Mouse (Mus musculus): ENCODE results near the gene Has1. TPM values are rescaled to one million over a fixed set of nuclear protein-coding genes. Genes with fewer than 3 reads are reported as not detected.
A peak's percentile ranks its signal among the peaks of the same experiment; 100 is the strongest.

Gene Has1
- polyA plus RNA-seq, 2 experiments: 0.25 to 1.6 TPM

DNA sequence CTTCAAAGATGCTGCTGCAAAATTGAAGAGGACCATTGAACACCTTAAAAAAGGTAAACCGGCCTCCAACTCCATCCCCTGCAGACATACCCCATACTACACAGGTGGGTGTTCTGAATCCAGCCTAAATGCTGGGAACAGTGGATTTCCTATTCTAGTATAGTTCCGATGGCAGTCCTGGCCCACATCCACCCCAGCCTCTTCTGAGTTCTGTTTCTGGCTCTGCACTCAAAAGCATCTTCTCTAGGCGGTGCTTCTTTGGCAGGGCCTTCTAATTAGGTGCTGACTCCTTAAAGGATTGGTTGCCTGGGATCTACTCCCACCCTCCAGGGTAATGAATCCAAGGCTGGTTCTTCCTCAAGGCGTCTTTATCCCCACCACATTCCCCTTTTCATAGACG is 18.9 kb downstream of the Has1 start:
- Histone ChIP-seq H3K9ac (ENCODE audit: low read depth, low read length, severe bottlenecking) (no peak overlapping the region), H3K27ac (replicated peaks; ENCODE audit: low read depth, low read length) (no peak overlapping the region), H3K4me1 (ENCODE audit: control insufficient read depth, insufficient read depth, low read length) (peaks cover 51% of the 10 kb centered on the region), H3K27me3 (ENCODE audit: control insufficient read depth, insufficient read depth, low read length) (no peaks in the 10 kb centered on the region), H3K4me3 (replicated peaks; ENCODE audit: low read length) (no peak overlapping the region), H3K9me3 (ENCODE audit: control insufficient read depth, low read length) (no peaks in the 10 kb centered on the region), H3K36me3 (ENCODE audit: control insufficient read depth, insufficient read depth, low read length) (peaks cover 82% of the 10 kb centered on the region), H3K4me2 (replicated peaks; ENCODE audit: low read depth, low read length, severe bottlenecking) (no peak overlapping the region)
- no peak for DNase-seq (ENCODE audit: low spot score)
- TF ChIP-seq POLR2A (IDR thresholded peaks at IDR 0.05; ENCODE audit: borderline replicate concordance, extremely low read depth, insufficient read depth, insufficient read length): no peak
- WGBS: 68% methylated on average over 5 of the region's 5 CpGs
- no peak for ATAC-seq (ENCODE audit: low FRiP score, low read depth)

DNA sequence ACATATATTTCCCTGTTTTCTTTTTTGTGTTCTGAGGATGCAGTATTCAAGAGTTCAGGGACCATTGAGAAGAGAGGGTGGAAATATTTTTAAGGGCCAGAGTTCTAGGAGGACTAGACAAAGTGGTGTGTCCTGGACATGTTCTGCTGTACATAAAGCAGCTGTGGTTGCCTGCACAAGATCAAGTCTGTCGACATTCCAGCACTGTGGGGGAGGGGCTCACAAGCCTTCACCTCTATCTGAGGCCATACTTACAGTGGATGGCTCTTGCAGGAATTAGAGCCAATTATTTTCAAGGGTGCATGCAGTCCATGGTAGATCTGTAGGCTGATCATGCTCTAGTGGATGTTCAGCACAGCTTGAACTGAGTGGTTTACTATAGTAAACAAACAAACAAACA is 20.1 kb downstream of the Has1 start:
- whole genome bisulfite sequencing: 0% methylated on average over 1 of the region's 1 CpGs
- DNase-seq (ENCODE audit: low spot score): no peak
- no peak overlapping the region for H3K4me2 ChIP-seq (replicated peaks; ENCODE audit: low read depth, low read length, severe bottlenecking)
- peaks cover 77% of the 10 kb centered on the region for H3K36me3 ChIP-seq (ENCODE audit: control insufficient read depth, insufficient read depth, low read length)
- peaks cover 63% of the 10 kb centered on the region for H3K4me1 ChIP-seq (ENCODE audit: control insufficient read depth, insufficient read depth, low read length)
- no peak overlapping the region for H3K27ac ChIP-seq (replicated peaks; ENCODE audit: low read depth, low read length)
- TF ChIP-seq POLR2A (IDR thresholded peaks at IDR 0.05; ENCODE audit: borderline replicate concordance, extremely low read depth, insufficient read depth, insufficient read length): no peak
- H3K9me3 ChIP-seq (ENCODE audit: control insufficient read depth, low read length): no peaks in the 10 kb centered on the region
- H3K27me3 ChIP-seq (ENCODE audit: control insufficient read depth, insufficient read depth, low read length): no peaks in the 10 kb centered on the region
- no peak overlapping the region for H3K9ac ChIP-seq (ENCODE audit: low read depth, low read length, severe bottlenecking)
- ATAC-seq (ENCODE audit: low FRiP score, low read depth): no peak
- no peak overlapping the region for H3K4me3 ChIP-seq (replicated peaks; ENCODE audit: low read length)

DNA sequence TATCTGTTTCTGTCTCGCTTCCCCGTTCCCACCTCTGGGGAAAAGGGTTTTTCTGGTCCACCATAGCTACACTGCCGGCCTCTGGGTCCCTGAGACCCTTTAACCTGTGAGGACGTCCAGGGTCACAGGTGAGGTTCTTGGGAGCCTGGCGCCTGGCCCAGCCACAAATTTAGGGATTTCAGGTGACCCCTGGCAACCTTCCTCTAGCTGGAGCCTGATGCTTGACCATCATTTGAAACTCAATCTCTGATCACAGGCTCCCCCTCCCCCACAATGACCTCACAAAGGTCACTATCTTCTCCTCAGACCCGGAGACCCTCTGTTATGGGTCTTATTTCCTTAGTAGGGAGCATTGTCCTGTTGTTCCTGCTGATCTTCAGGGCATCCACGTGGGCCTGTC is 24.3 kb downstream of the Has1 start:
- H3K27me3 ChIP-seq (ENCODE audit: control insufficient read depth, insufficient read depth, low read length): no peaks in the 10 kb centered on the region
- H3K4me1 ChIP-seq (ENCODE audit: control insufficient read depth, insufficient read depth, low read length): peaks cover 44% of the 10 kb centered on the region
- peak overlapping the region; percentile 93; the same call in 1 of the 2 replicates for H3K9ac ChIP-seq (ENCODE audit: low read depth, low read length, severe bottlenecking)
- no peak overlapping the region for H3K27ac ChIP-seq (replicated peaks; ENCODE audit: low read depth, low read length)
- H3K4me3 ChIP-seq (replicated peaks; ENCODE audit: low read length): peak overlapping the region; percentile 78
- no peak for TF ChIP-seq POLR2A (IDR thresholded peaks at IDR 0.05; ENCODE audit: borderline replicate concordance, extremely low read depth, insufficient read depth, insufficient read length)
- peak overlapping the region; percentile 75 for H3K4me2 ChIP-seq (replicated peaks; ENCODE audit: low read depth, low read length, severe bottlenecking)
- peaks cover 47% of the 10 kb centered on the region for H3K36me3 ChIP-seq (ENCODE audit: control insufficient read depth, insufficient read depth, low read length)
- no peak for ATAC-seq (ENCODE audit: low FRiP score, low read depth)
- 77% methylated on average over 7 of the region's 7 CpGs for WGBS
- no peaks in the 10 kb centered on the region for H3K9me3 ChIP-seq (ENCODE audit: control insufficient read depth, low read length)
- no peak for DNase-seq (ENCODE audit: low spot score)

DNA sequence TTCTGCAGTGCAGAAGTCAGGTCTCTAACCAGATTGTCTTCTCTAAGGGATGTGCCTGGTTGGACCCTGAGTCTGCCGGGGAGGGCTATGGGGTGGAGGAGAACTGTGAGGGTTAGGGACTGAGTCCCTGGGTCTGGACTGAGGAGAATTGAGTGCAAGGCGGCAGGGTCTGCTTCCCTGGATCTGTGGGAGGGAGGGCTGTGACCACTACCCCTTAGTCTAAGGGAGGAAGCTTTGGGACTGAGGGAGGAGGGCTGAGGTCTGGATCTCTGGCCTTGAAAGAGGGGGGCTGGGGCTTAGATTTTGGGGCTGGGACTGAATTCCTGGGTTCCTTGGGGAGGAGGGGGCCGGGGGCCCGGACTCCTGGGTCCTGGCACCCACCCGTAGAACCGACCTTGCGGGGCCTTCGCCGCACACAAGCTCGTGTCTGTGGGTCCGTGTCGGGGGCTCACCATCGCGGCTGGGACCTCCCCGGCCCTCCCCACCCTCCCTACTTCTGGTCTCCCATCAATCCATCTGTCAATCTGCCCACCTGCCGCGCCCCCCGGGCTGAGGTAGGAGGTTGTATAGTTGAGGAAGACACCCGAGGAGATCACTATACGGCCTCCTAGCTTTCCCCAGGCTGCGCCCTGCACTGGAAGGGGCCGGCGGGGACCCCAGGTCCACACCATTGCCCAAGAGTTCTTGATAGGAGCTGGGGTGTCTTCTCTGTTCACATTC is 25.0 kb downstream of the Has1 start:
- H3K9me3 ChIP-seq (ENCODE audit: control insufficient read depth, low read length): no peaks in the 10 kb centered on the region
- peaks cover 40% of the 10 kb centered on the region for H3K4me1 ChIP-seq (ENCODE audit: control insufficient read depth, insufficient read depth, low read length)
- H3K27ac ChIP-seq (replicated peaks; ENCODE audit: low read depth, low read length): peak overlapping the region; percentile 99
- H3K9ac ChIP-seq (ENCODE audit: low read depth, low read length, severe bottlenecking): peak overlapping the region; percentile 93
- no peaks in the 10 kb centered on the region for H3K27me3 ChIP-seq (ENCODE audit: control insufficient read depth, insufficient read depth, low read length)
- WGBS: 42% methylated on average over 23 of the region's 23 CpGs
- H3K4me2 ChIP-seq (replicated peaks; ENCODE audit: low read depth, low read length, severe bottlenecking): peak overlapping the region; percentile 75
- no peak for ATAC-seq (ENCODE audit: low FRiP score, low read depth)
- peaks cover 41% of the 10 kb centered on the region for H3K36me3 ChIP-seq (ENCODE audit: control insufficient read depth, insufficient read depth, low read length)
- H3K4me3 ChIP-seq (replicated peaks; ENCODE audit: low read length): peak overlapping the region; percentile 78
- DNase-seq (ENCODE audit: low spot score): no peak
- TF ChIP-seq POLR2A (IDR thresholded peaks at IDR 0.05; ENCODE audit: borderline replicate concordance, extremely low read depth, insufficient read depth, insufficient read length): no peak

DNA sequence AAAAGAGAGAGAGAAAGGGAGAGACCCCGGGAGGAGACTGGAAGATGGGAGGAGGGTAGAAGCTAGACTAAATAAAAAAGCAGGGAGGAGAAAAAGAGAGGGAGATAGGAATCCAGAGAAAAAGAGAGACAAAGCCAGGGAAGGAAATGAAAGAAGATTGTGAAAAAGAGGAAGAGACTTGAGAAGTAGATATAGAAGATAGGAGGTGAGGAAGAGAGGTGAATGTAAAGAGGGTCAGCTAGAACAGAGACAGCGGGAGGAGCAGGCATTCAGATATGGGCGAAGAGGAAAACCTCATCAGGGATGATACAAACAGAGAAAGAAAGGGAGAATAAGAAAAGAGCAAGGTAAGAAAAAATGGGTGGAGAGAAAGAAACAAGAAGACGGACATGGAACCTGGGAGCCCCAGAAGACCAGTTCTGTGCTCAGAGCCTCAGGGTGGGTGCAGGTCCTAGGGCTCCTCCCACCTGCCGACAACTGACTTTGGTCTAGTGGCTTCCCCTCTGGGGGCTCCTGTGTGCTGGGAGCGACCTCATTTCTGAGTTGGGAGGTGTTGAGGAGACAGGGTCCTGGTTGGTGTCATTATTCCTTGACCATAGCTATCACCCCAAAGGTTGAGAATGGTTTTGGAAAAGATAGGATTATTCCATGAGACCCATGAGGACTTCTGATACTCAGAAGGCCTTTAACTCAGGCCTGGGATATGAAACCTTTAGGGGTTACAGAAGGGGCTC is 25.8 kb downstream of the Has1 start:
- DNase-seq (ENCODE audit: low spot score) (no peak), ATAC-seq (ENCODE audit: low FRiP score, low read depth) (no peak)
- H3K9ac ChIP-seq (ENCODE audit: low read depth, low read length, severe bottlenecking): peak overlapping the region; percentile 93
- peak overlapping the region; percentile 99 for H3K27ac ChIP-seq (replicated peaks; ENCODE audit: low read depth, low read length)
- TF ChIP-seq POLR2A (IDR thresholded peaks at IDR 0.05; ENCODE audit: borderline replicate concordance, extremely low read depth, insufficient read depth, insufficient read length): no peak
- peaks cover 38% of the 10 kb centered on the region for H3K36me3 ChIP-seq (ENCODE audit: control insufficient read depth, insufficient read depth, low read length)
- H3K4me3 ChIP-seq (replicated peaks; ENCODE audit: low read length): peak overlapping the region; percentile 78
- peak overlapping the region; percentile 75 for H3K4me2 ChIP-seq (replicated peaks; ENCODE audit: low read depth, low read length, severe bottlenecking)
- 3% methylated on average over 6 of the region's 6 CpGs for WGBS
- no peaks in the 10 kb centered on the region for H3K27me3 ChIP-seq (ENCODE audit: control insufficient read depth, insufficient read depth, low read length)
- H3K4me1 ChIP-seq (ENCODE audit: control insufficient read depth, insufficient read depth, low read length): peaks cover 33% of the 10 kb centered on the region
- H3K9me3 ChIP-seq (ENCODE audit: control insufficient read depth, low read length): no peaks in the 10 kb centered on the region
